Mouse (Mus musculus): ENCODE measurements around the gene Tsn.

DNA sequence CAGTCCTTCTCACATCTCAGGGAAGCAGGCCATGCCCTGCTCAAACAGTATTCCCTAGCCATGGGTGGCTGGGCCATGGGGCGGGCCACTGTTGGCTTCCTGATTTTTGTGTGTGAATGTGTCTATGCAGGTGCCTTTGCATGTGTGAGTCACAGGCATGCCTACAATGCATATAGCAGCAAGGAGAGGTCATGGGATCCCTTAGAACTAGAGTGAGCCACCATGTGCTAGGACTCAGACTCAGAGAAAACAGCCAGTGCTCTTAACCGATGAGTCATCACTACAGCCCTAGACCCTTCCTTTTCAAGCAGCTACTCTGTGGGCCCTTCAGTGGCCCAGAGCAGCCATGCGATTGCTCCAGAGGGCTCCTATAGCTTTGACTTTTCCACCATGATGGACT lies 17.3 kb downstream of the Tsn start:
- TF ChIP-seq EP300 (IDR thresholded peaks at IDR 0.05; ENCODE audit: insufficient read depth, low read depth, low read length) = no peak
- no peak for TF ChIP-seq POLR2A (IDR thresholded peaks at IDR 0.05; ENCODE audit: insufficient read depth, low read length)

All from ES-Bruce4 (cell line).